ENCODE assay signal across 18 mouse cellular contexts in genomic region chr13:52140221-52140620, GRCm38 (mm10).
"Had no signal": no experiment of that assay in that cellular context is flagged by ENCODE, and none has a peak within 500 bp of the region (broad histone marks: within the 10 kb centered on the region; RNA-seq: fewer than 3 reads in every experiment).

No protein-coding gene starts in this region.

- H3K4me1 ChIP-seq: liver, embryonic 12.5 days; liver, embryonic 15.5 days; lung, embryonic 15.5 days; stomach, embryonic 15.5 days had no signal

- H3K9ac ChIP-seq: limb, embryonic 13.5 days; liver, embryonic 12.5 days; liver, embryonic 15.5 days; lung, embryonic 15.5 days; midbrain, embryonic 15.5 days; stomach, embryonic 15.5 days had no signal

- H3K27me3 ChIP-seq: limb, embryonic 13.5 days; liver, embryonic 12.5 days; liver, embryonic 15.5 days; lung, embryonic 15.5 days; midbrain, embryonic 15.5 days; stomach, embryonic 15.5 days had no signal

- H3K9me3 ChIP-seq: limb, embryonic 10.5 days; liver, embryonic 12.5 days; liver, embryonic 15.5 days; lung, embryonic 15.5 days; midbrain, embryonic 15.5 days; stomach, embryonic 15.5 days had no signal

- H3K4me3 ChIP-seq: layer of hippocampus, adult 2 months; limb, embryonic 10.5 days; limb, embryonic 13.5 days; liver, embryonic 12.5 days; liver, embryonic 15.5 days; lung, embryonic 15.5 days; megakaryocyte, embryonic 14.5 days; midbrain, embryonic 10.5 days; midbrain, embryonic 15.5 days; stomach, embryonic 15.5 days had no signal

- H3K27ac ChIP-seq: kidney, postnatal 0 days; layer of hippocampus, adult 2 months; limb, embryonic 10.5 days; limb, embryonic 13.5 days; liver, embryonic 12.5 days; liver, embryonic 15.5 days; lung, embryonic 15.5 days; midbrain, embryonic 10.5 days; stomach, embryonic 15.5 days had no signal

- ATAC-seq: liver, embryonic 12.5 days; midbrain, embryonic 15.5 days had no signal

- H3K4me2 ChIP-seq: limb, embryonic 13.5 days; liver, embryonic 12.5 days; liver, embryonic 15.5 days; lung, embryonic 15.5 days; stomach, embryonic 15.5 days had no signal

- DNase-seq: kidney, postnatal 25 days; layer of hippocampus, adult 9-11 months; liver; lung, adult 18-20 months; lung, postnatal 10 days; lung, postnatal 36 days; thymus, postnatal 25 days had no signal

- H3K36me3 ChIP-seq: limb, embryonic 10.5 days; limb, embryonic 13.5 days; liver, embryonic 12.5 days; liver, embryonic 15.5 days; lung, embryonic 15.5 days; midbrain, embryonic 10.5 days; midbrain, embryonic 15.5 days; stomach, embryonic 15.5 days had no signal
